Mouse (Mus musculus) CD4-positive helper T cell, adult 2 months (primary cell): ENCODE data around the gene Ntm.

Source experiments
- DNase-seq: peaks from one replicate; pipeline ENCODE4 v3.0.0-alpha.2; 2012; ENCODE audit warnings: low read depth, missing footprints, low spot score

Ntm gene

GRCm38 (mm10) chr9:29325137-29325536 is 637.8 kb downstream of the Ntm start:
- no peak for DNase-seq

- DNase-seq, result no peak
Measured at GRCm38 (mm10) chr9:29319197-29319596, 643.7 kb downstream of the Ntm start.

GRCm38 (mm10) chr9:29318676-29319162 is 644.2 kb downstream of the Ntm start:
- DNase-seq, result no peak

GRCm38 (mm10) chr9:29317623-29318022 is 645.3 kb downstream of the Ntm start:
- DNase-seq, result no peak

- no peak for DNase-seq
Measured at GRCm38 (mm10) chr9:29315842-29316241, 647.1 kb downstream of the Ntm start.

- DNase-seq, result no peak
Measured at GRCm38 (mm10) chr9:29306961-29307360, 656.0 kb downstream of the Ntm start.

GRCm38 (mm10) chr9:29298340-29298739 is 664.6 kb downstream of the Ntm start:
- no peak for DNase-seq

- DNase-seq, result no peak
Measured at GRCm38 (mm10) chr9:29296752-29297151, 666.2 kb downstream of the Ntm start.

- no peak for DNase-seq
Measured at GRCm38 (mm10) chr9:29288003-29288704, 674.8 kb downstream of the Ntm start.

GRCm38 (mm10) chr9:29285144-29285543 is 677.8 kb downstream of the Ntm start:
- DNase-seq, result no peak

- no peak for DNase-seq
Measured at GRCm38 (mm10) chr9:29272861-29273260, 690.1 kb downstream of the Ntm start.

GRCm38 (mm10) chr9:29269988-29270387 is 693.0 kb downstream of the Ntm start:
- no peak for DNase-seq

GRCm38 (mm10) chr9:29269277-29269646 is 693.7 kb downstream of the Ntm start:
- no peak for DNase-seq

GRCm38 (mm10) chr9:29268583-29269276 is 694.2 kb downstream of the Ntm start:
- DNase-seq, result no peak

GRCm38 (mm10) chr9:29267663-29268062 is 695.3 kb downstream of the Ntm start:
- no peak for DNase-seq

GRCm38 (mm10) chr9:29265177-29265576 is 697.8 kb downstream of the Ntm start:
- no peak for DNase-seq

GRCm38 (mm10) chr9:29262836-29263235 is 700.1 kb downstream of the Ntm start:
- no peak for DNase-seq

GRCm38 (mm10) chr9:29252866-29253265 is 710.1 kb downstream of the Ntm start:
- no peak for DNase-seq

- DNase-seq, result no peak
Measured at GRCm38 (mm10) chr9:29250813-29251212, 712.1 kb downstream of the Ntm start.

- DNase-seq, result no peak
Measured at GRCm38 (mm10) chr9:29247812-29248211, 715.1 kb downstream of the Ntm start.

GRCm38 (mm10) chr9:29244006-29244405 is 718.9 kb downstream of the Ntm start:
- no peak for DNase-seq

GRCm38 (mm10) chr9:29242497-29243422 is 720.2 kb downstream of the Ntm start:
- DNase-seq, result no peak
